Mouse (Mus musculus): ENCODE results near the gene Cdh15. TPM values are rescaled to one million over a fixed set of nuclear protein-coding genes. Genes with fewer than 3 reads are reported as not detected.

The Cdh15 gene
- total and polyA plus RNA-seq, 2 experiments from 2014 or later, result 1.8 to 3.5 TPM

DNA sequence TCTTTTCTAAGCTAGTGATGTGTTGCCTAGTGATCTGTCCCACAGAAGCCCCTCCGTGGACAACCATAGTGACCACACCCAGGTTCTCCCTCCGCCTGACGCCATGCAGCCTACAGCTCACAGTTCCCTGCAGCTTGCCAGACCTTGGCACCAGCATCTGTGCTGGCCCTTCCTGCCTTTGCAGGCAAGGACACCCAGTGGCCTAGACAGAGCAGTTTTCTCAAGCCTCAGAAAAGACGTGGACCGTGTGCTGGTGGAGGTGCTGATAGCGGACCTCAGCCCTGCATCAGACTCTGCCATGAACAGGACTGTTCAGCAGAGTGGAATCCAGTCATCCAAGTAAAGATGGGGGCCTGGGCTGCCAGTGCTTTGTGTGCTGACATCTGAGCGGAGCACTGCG lies 37.4 kb upstream of the Cdh15 start:
- Histone ChIP-seq H3K4me1 (ENCODE audit: insufficient read depth, low read length) (peaks cover 11% of the 10 kb centered on the region), H3K9me3 (ENCODE audit: low read length) (no peaks in the 10 kb centered on the region), H3K27ac (ENCODE audit: low read depth, low read length) (no peak overlapping the region), H3K36me3 (ENCODE audit: insufficient read depth, low read length) (peaks cover 9% of the 10 kb centered on the region; the same call in 1 of the 2 replicates), H3K9ac (replicated peaks; ENCODE audit: low read length, poor library complexity, severe bottlenecking) (no peak overlapping the region), H3K4me2 (ENCODE audit: low read depth, low read length, poor library complexity, severe bottlenecking) (no peak overlapping the region), H3K4me3 (ENCODE audit: low read depth, low read length) (no peak overlapping the region), H3K27me3 (ENCODE audit: insufficient read depth, low read length) (no peaks in the 10 kb centered on the region)
- ATAC-seq (ENCODE audit: low FRiP score) (no peak), DNase-seq (ENCODE audit: low spot score) (no peak)
- no peak for TF ChIP-seq CTCF (IDR thresholded peaks at IDR 0.05)
- 81% methylated on average over 8 of the region's 8 CpGs for WGBS

DNA sequence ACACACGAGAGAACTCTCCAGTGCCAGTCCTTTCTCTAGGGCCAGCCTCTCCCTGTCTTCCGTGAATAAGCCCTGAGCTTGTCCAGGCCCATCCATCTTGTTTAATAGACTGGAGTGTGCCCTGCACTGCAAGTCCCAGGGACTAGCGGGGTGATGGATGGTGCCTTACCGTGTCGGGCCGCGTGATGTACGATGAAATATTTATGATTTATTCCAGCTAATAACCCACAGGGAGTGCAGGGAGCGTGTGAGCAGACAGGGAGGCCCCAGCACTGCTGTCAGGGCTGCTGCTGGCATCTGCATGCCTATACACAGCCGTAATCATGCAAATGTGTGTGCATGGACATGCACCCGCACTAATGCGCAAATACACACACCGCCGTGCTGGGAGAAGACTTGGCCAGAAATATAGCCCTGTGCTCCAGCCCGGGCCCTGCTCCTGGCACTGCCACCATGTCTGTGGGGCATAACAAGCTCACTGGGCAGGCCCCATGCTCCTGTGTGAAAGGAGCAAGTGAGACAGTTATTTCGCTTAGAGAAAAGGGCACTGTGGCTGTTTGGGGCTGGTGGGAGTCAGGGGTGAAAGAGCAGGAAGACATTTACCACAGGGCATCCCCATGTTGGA lies 35.8 kb upstream of the Cdh15 start:
- H3K4me3 ChIP-seq (ENCODE audit: low read depth, low read length), result no peak overlapping the region
- no peaks in the 10 kb centered on the region for H3K9me3 ChIP-seq (ENCODE audit: low read length)
- DNase-seq (ENCODE audit: low spot score), result no peak
- H3K9ac ChIP-seq (replicated peaks; ENCODE audit: low read length, poor library complexity, severe bottlenecking), result 0 out of 2 replicates have a peak overlapping the region, but pooled peaks have one; percentile 33
- peaks cover 11% of the 10 kb centered on the region; the same call in 1 of the 2 replicates for H3K4me1 ChIP-seq (ENCODE audit: insufficient read depth, low read length)
- ATAC-seq (ENCODE audit: low FRiP score), result no peak
- peaks cover 9% of the 10 kb centered on the region for H3K36me3 ChIP-seq (ENCODE audit: insufficient read depth, low read length)
- H3K4me2 ChIP-seq (ENCODE audit: low read depth, low read length, poor library complexity, severe bottlenecking), result no peak overlapping the region
- 0 out of 2 replicates have a peak overlapping the region, but pooled peaks have one; percentile 32 for H3K27ac ChIP-seq (ENCODE audit: low read depth, low read length)
- H3K27me3 ChIP-seq (ENCODE audit: insufficient read depth, low read length), result no peaks in the 10 kb centered on the region
- no peak for TF ChIP-seq CTCF (IDR thresholded peaks at IDR 0.05)
- WGBS, result 56% methylated on average over 16 of the region's 16 CpGs

DNA sequence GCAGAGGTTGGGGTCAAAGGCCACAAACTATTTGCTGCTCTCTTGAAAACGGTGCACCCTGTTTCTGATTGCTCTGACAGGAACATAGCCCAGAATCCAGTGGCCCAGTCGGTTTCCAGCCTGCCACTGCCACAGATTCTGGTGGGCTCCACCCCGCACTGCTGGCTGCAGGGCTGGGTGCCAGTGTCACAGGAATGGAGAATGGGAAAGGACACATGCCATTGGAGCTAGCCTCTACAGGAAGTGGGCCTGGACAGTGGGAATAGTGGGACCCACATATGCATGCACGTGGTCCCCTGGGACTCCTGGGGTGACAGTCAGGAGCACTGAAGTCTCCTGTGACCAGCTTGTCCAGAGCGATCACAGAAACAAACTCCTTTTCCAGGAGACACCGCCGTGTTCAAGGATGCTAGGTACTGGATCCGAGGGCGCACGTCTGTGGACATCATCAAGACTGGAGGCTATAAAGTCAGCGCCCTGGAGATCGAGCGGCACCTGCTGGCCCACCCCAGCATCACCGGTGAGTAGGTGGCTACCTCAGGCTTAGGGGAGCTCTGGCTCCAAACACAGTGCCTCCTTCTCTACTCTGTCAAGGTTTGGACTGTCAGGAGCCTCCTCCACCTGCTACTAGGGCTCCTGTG lies 35.0 kb upstream of the Cdh15 start:
- Histone ChIP-seq H3K9ac (replicated peaks; ENCODE audit: low read length, poor library complexity, severe bottlenecking) (no peak overlapping the region), H3K36me3 (ENCODE audit: insufficient read depth, low read length) (peaks cover 9% of the 10 kb centered on the region), H3K27ac (ENCODE audit: low read depth, low read length) (no peak overlapping the region), H3K27me3 (ENCODE audit: insufficient read depth, low read length) (no peaks in the 10 kb centered on the region), H3K4me1 (ENCODE audit: insufficient read depth, low read length) (peaks cover 10% of the 10 kb centered on the region; the same call in 1 of the 2 replicates), H3K4me3 (ENCODE audit: low read depth, low read length) (no peak overlapping the region), H3K9me3 (ENCODE audit: low read length) (no peaks in the 10 kb centered on the region), H3K4me2 (ENCODE audit: low read depth, low read length, poor library complexity, severe bottlenecking) (no peak overlapping the region)
- DNase-seq (ENCODE audit: low spot score) (no peak), ATAC-seq (ENCODE audit: low FRiP score) (no peak)
- 77% methylated on average over 14 of the region's 14 CpGs for WGBS
- TF ChIP-seq CTCF (IDR thresholded peaks at IDR 0.05), result peak; percentile 59

DNA sequence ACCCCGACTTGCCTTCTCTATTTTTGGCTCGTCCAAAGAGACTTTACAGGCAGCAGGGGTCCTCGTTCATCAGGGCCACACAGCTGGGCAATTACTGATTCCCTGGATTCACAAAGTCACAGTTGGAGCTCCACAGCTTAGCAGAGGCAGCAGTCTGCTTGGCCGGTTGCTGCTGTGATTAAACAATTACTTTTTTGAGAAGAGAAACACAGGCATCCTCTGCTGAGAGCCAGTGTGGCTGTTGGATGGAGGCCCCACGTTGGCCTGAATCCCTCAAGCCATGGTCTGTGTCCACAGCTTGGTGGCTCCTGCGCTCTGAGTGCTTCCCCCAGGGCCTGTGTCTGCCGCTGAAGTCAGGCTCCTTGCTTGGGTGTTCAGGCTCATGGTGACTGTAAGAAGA lies 33.2 kb upstream of the Cdh15 start:
- Histone ChIP-seq H3K36me3 (ENCODE audit: insufficient read depth, low read length) (peaks cover 9% of the 10 kb centered on the region), H3K27me3 (ENCODE audit: insufficient read depth, low read length) (no peaks in the 10 kb centered on the region), H3K4me3 (ENCODE audit: low read depth, low read length) (no peak overlapping the region), H3K9ac (replicated peaks; ENCODE audit: low read length, poor library complexity, severe bottlenecking) (no peak overlapping the region), H3K4me2 (ENCODE audit: low read depth, low read length, poor library complexity, severe bottlenecking) (no peak overlapping the region), H3K27ac (ENCODE audit: low read depth, low read length) (no peak overlapping the region), H3K9me3 (ENCODE audit: low read length) (no peaks in the 10 kb centered on the region), H3K4me1 (ENCODE audit: insufficient read depth, low read length) (peaks cover 5% of the 10 kb centered on the region; the same call in 1 of the 2 replicates)
- ATAC-seq (ENCODE audit: low FRiP score), result no peak
- WGBS, result 15% methylated on average over 7 of the region's 7 CpGs
- no peak for TF ChIP-seq CTCF (IDR thresholded peaks at IDR 0.05)
- peak; percentile 60 for DNase-seq (ENCODE audit: low spot score)

DNA sequence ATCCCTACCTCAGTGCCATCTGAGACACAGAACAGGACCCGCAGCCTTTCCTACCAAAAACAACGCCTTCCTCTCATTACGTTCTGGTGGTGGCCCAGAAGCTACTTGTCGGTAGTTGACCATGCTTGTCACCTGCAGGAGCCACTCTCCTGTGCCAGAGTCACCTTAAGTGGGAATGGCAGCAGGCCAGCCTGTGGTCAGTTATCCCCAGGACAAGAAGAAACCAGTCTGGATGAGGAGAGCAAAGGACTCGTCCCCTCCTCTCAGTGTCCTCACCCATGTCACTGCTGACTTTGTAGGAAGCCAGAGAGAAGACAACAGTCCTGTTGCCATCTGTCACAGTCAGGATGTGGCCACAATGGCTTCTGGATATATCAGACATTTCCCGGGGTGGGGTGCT lies 30.8 kb upstream of the Cdh15 start:
- no peak for ATAC-seq (ENCODE audit: low FRiP score)
- peaks cover 9% of the 10 kb centered on the region for H3K36me3 ChIP-seq (ENCODE audit: insufficient read depth, low read length)
- peaks cover 2% of the 10 kb centered on the region; the same call in 1 of the 2 replicates for H3K4me1 ChIP-seq (ENCODE audit: insufficient read depth, low read length)
- no peaks in the 10 kb centered on the region for H3K27me3 ChIP-seq (ENCODE audit: insufficient read depth, low read length)
- TF ChIP-seq CTCF (IDR thresholded peaks at IDR 0.05), result no peak
- no peak overlapping the region for H3K27ac ChIP-seq (ENCODE audit: low read depth, low read length)
- no peak overlapping the region for H3K4me3 ChIP-seq (ENCODE audit: low read depth, low read length)
- WGBS, result 93% methylated on average over 6 of the region's 6 CpGs
- no peak overlapping the region for H3K9ac ChIP-seq (replicated peaks; ENCODE audit: low read length, poor library complexity, severe bottlenecking)
- H3K4me2 ChIP-seq (ENCODE audit: low read depth, low read length, poor library complexity, severe bottlenecking), result no peak overlapping the region
- no peak for DNase-seq (ENCODE audit: low spot score)
- H3K9me3 ChIP-seq (ENCODE audit: low read length), result no peaks in the 10 kb centered on the region
